Mouse (Mus musculus) thymus, adult 2 months (tissue): ENCODE data around the gene Cep57l1. TPM values are rescaled to one million over a fixed set of nuclear protein-coding genes. Genes with fewer than 3 reads are reported as not detected.

Experiments
- DNase-seq: peaks from one replicate; pipeline ENCODE4 v3.0.0; 2021
- H3K27ac ChIP-seq: fragments of 200-500 bp; 2 replicates; pipeline ENCODE4 v1.5.1; 2012; ENCODE audit warnings: low read length, control low read depth; ENCODE audit not compliant: control insufficient read depth, insufficient read depth
- H3K27me3 ChIP-seq: fragments of 200-500 bp; 2 replicates; pipeline ENCODE4 v1.6.1; 2012; ENCODE audit warnings: mild to moderate bottlenecking, low read length, moderate library complexity, mixed read lengths; ENCODE audit not compliant: control insufficient read depth, insufficient read depth
- H3K36me3 ChIP-seq: fragments of 200-500 bp; 2 replicates; pipeline ENCODE4 v1.6.1; 2012; ENCODE audit warnings: mild to moderate bottlenecking, low read length, moderate library complexity; ENCODE audit not compliant: control insufficient read depth, insufficient read depth
- H3K4me1 ChIP-seq: fragments of 200-500 bp; replicated peaks from 2 replicates; pipeline ENCODE4 v1.6.1; 2012; ENCODE audit warnings: low read length; ENCODE audit not compliant: control insufficient read depth, insufficient read depth
- H3K4me3 ChIP-seq: fragments of 200-500 bp; 2 replicates; pipeline ENCODE4 v1.5.1; 2012; ENCODE audit warnings: mild to moderate bottlenecking, low read length, control low read depth, moderate library complexity; ENCODE audit not compliant: control insufficient read depth, insufficient read depth
- CTCF ChIP-seq: fragments of 200-500 bp; IDR thresholded peaks from 2 replicates; pipeline ENCODE4 v1.5.1; 2012; ENCODE audit warnings: mild to moderate bottlenecking, control low read depth, low read length, moderate library complexity, borderline replicate concordance; ENCODE audit not compliant: control insufficient read depth, poor library complexity, insufficient read depth; ENCODE audit errors: extremely low read depth
- POLR2A ChIP-seq: fragments of 200-500 bp; IDR thresholded peaks from 2 replicates; pipeline ENCODE4 v1.6.1; 2012; ENCODE audit warnings: mild to moderate bottlenecking, low read length, control low read depth, moderate library complexity; ENCODE audit not compliant: control insufficient read depth, poor library complexity, insufficient read depth; ENCODE audit errors: extremely low read depth
- WGBS: fragments of 180-500 bp; shearing (Covaris S2); methylation state at CpG from one replicate; pipeline ENCODE4 v1.1.7; 2018; 5-methylcytosine and 5-hydroxymethylcytosine counted together
- polyA plus RNA-seq: library from polyadenylated mRNA; depleted of rRNA; stranded (reverse); fragments of >200 nt; gene quantifications from 2 replicates; pipeline ENCODE4 v1.2.3, GENCODE M21; 2012; rRNA removed

The Cep57l1 gene
- 5.7 and 6.5 TPM in 2 replicates for polyA plus RNA-seq

GRCm38 (mm10) chr10:41809771-41810563, at the start of gene Cep57l1, which contains the start of gene Sesn1:
Gene Cep57l1, minus strand, starts transcription at chr10:41809871.
Gene Sesn1, plus strand, starts transcription at chr10:41809935.
- Histone ChIP-seq H3K27me3 (no peaks in the 10 kb centered on the region), H3K4me1 (peaks cover 12% of the 10 kb centered on the region), H3K4me3 (peak within 1 kb of the TSS; percentile 90), H3K36me3 (no peaks in the 10 kb centered on the region), H3K27ac (peak within 1 kb of the TSS; percentile 78)
- TF ChIP-seq POLR2A (peak; percentile 45), CTCF (peak; percentile 49; the same call in 1 of the 2 replicates)
- under 1% methylated on average over 69 of the region's 69 CpGs for WGBS
- DNase-seq, result peak; percentile 90

DNA sequence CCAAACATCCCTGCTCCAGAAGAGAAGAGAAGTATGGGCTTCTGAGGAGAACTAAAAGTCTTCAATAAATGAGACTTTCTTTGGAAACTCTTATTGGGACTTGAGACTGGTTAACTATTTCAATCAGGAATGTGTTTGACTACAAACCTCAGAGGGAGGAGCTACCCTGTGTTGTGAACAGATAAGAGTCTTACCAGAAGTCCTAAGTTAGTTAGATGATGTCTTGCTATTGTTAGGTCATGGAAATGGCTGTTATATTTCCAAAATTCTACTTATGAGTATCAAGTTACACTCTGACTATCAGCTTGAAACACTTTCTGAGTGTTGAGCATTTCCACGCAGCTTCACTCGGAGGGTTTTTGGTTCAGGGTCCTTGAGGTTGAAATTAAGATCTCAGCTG, 39.0 kb upstream of the Cep57l1 start:
- no peak overlapping the region for H3K27ac ChIP-seq
- H3K27me3 ChIP-seq, result no peaks in the 10 kb centered on the region; the same call in 1 of the 2 replicates
- no peaks in the 10 kb centered on the region for H3K4me1 ChIP-seq
- no peak for TF ChIP-seq CTCF
- TF ChIP-seq POLR2A, result no peak
- WGBS, result 94% methylated on average over 2 of the region's 2 CpGs
- no peak overlapping the region for H3K4me3 ChIP-seq
- DNase-seq, result no peak
- no peaks in the 10 kb centered on the region for H3K36me3 ChIP-seq

- WGBS, result 98% methylated on average over 8 of the region's 8 CpGs
- no peak overlapping the region for H3K27ac ChIP-seq
- TF ChIP-seq POLR2A (no peak), CTCF (no peak)
- DNase-seq, result no peak
- no peaks in the 10 kb centered on the region for H3K36me3 ChIP-seq
- no peaks in the 10 kb centered on the region for H3K4me1 ChIP-seq
- no peaks in the 10 kb centered on the region for H3K27me3 ChIP-seq
- no peak overlapping the region for H3K4me3 ChIP-seq
These were observed 38.1 kb upstream of the Cep57l1 start for GRCm38 (mm10) chr10:41847737-41848136.

DNA sequence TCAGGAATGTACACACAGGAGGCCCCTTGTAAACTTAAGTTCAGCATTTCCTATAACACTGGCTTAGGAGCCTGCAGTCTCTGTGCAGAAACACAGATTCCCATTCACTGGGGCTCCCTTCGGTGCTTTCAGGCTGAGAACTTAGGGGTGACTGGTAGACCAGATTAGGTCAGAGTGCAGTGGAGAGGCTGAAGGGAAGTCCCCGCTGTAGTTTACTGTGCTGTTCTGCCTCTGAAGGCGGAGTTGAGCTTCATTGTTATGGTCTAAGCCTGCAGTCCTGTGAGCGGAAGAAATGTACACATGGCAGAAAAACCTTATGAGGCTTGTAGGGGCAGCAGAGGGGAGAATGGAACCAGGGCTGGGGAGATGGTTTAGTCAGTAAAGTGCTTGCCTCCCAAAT, 29.2 kb upstream of the Cep57l1 start:
- H3K27ac ChIP-seq, result no peak overlapping the region
- no peaks in the 10 kb centered on the region for H3K36me3 ChIP-seq
- H3K4me1 ChIP-seq, result no peaks in the 10 kb centered on the region
- no peak for DNase-seq
- no peak overlapping the region for H3K4me3 ChIP-seq
- WGBS, result 89% methylated on average over 4 of the region's 4 CpGs
- H3K27me3 ChIP-seq, result no peaks in the 10 kb centered on the region
- no peak for TF ChIP-seq CTCF
- no peak for TF ChIP-seq POLR2A

- Histone ChIP-seq H3K27ac (no peak overlapping the region), H3K4me3 (no peak overlapping the region), H3K36me3 (no peaks in the 10 kb centered on the region), H3K27me3 (no peaks in the 10 kb centered on the region), H3K4me1 (no peaks in the 10 kb centered on the region)
- no peak for DNase-seq
- WGBS, result 67% methylated on average over 2 of the region's 2 CpGs
- TF ChIP-seq POLR2A, result no peak
- TF ChIP-seq CTCF, result no peak
These were observed 24.5 kb upstream of the Cep57l1 start for GRCm38 (mm10) chr10:41834131-41834530.

GRCm38 (mm10) chr10:41832191-41832590, 22.5 kb upstream of the Cep57l1 start:
- WGBS, result 90% methylated on average over 6 of the region's 6 CpGs
- TF ChIP-seq CTCF, result no peak
- no peak for TF ChIP-seq POLR2A

DNA sequence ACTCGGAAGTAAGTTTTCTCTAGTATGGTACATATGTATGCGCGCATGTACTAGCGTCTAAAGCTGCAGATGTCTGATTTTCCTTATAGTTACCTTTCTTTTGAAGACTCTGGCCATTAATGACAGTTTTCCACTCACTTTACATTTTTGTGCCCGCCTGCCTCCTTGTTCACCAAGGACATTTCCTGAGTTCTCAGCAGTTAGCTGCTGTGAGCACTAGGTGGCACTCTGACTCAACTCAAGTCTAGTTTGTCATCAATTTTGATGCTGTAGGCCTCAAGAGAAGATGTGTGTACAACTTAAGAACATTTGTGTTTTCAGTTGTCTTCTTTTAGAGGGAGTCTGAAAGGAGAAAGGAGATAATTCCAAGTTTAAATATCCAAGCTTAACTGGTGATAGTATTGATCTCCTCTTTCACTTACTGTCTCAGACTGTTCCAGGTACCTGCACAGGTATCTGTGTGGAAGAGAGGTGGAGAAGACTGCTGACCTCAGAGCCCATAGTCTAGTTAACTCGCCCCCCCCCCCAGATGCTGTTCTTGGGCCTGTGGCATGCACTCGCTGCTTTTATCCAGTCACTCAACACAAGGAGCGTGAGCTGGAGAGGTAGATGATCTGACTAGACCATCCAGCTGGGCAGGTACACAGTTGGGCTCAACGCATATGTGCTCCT, 21.3 kb upstream of the Cep57l1 start:
- no peaks in the 10 kb centered on the region for H3K27me3 ChIP-seq
- peak; percentile 76 for DNase-seq
- H3K4me1 ChIP-seq, result no peaks in the 10 kb centered on the region
- H3K27ac ChIP-seq, result no peak overlapping the region
- 65% methylated on average over 9 of the region's 9 CpGs for WGBS
- TF ChIP-seq CTCF (no peak), POLR2A (no peak)
- no peak overlapping the region for H3K4me3 ChIP-seq
- no peaks in the 10 kb centered on the region for H3K36me3 ChIP-seq

More at GRCm38 (mm10) chr10:41832191-41832590, 22.5 kb upstream of the Cep57l1 start:
- Histone ChIP-seq H3K4me1 (no peaks in the 10 kb centered on the region), H3K27me3 (no peaks in the 10 kb centered on the region), H3K27ac (no peak overlapping the region), H3K36me3 (no peaks in the 10 kb centered on the region), H3K4me3 (no peak overlapping the region)
- no peak for DNase-seq
